Mouse (Mus musculus) liver, embryonic 13.5 days (tissue): ENCODE results near the gene Coq9. TPM values are rescaled to one million over a fixed set of nuclear protein-coding genes. Genes with fewer than 3 reads are reported as not detected.

ENCODE experiments used
- ATAC-seq: fragments of 200-750 bp; cut with Nextera tagmentation; 2 replicates; pipeline ENCODE4 v1.8.0; 2017; ENCODE audit warnings: low read depth, mild to moderate bottlenecking, moderate number of reproducible peaks, moderate library complexity
- DNase-seq: peaks from one replicate; pipeline ENCODE4 v3.0.0; 2022
- H3K27ac ChIP-seq: fragments of 300-500 bp; sonication (generic); 2 replicates; pipeline ENCODE4 v1.5.1; 2015; ENCODE audit warnings: moderate library complexity, mild to moderate bottlenecking, inconsistent platforms
- H3K27me3 ChIP-seq: fragments of 300-500 bp; sonication (generic); 2 replicates; pipeline ENCODE4 v1.6.1; 2015; ENCODE audit warnings: mild to moderate bottlenecking, inconsistent platforms
- H3K36me3 ChIP-seq: fragments of 300-500 bp; sonication (generic); 2 replicates; pipeline ENCODE4 v1.6.1; 2015; ENCODE audit warnings: mild to moderate bottlenecking, inconsistent platforms
- H3K4me1 ChIP-seq: fragments of 300-500 bp; sonication (generic); replicated peaks from 2 replicates; pipeline ENCODE4 v1.6.1; 2015; ENCODE audit warnings: inconsistent platforms
- H3K4me2 ChIP-seq: fragments of 300-500 bp; sonication (generic); 2 replicates; pipeline ENCODE4 v1.6.1; 2015; ENCODE audit warnings: inconsistent platforms, mild to moderate bottlenecking, moderate library complexity
- H3K4me3 ChIP-seq: fragments of 300-500 bp; sonication (generic); replicated peaks from 2 replicates; pipeline ENCODE4 v1.5.1; 2015; ENCODE audit warnings: mild to moderate bottlenecking, inconsistent platforms
- H3K9ac ChIP-seq: fragments of 300-500 bp; sonication (generic); 2 replicates; pipeline ENCODE4 v1.6.1; 2015; ENCODE audit warnings: mild to moderate bottlenecking, inconsistent platforms
- H3K9me3 ChIP-seq: fragments of 300-500 bp; sonication (generic); replicated peaks from 2 replicates; pipeline ENCODE4 v1.6.1; 2016; ENCODE audit warnings: inconsistent platforms
- WGBS: fragments of 180-500 bp; shearing (Covaris S2); methylation state at CpG from one replicate; pipeline ENCODE4 v1.1.7; 2015; ENCODE audit not compliant: insufficient replicate concordance; 5-methylcytosine and 5-hydroxymethylcytosine counted together
- polyA plus RNA-seq: library from polyadenylated mRNA; unstranded; fragments of >200 nt; fragmentation: Nextera tagmentation; extraction: Ambion mirVana; gene quantifications from 2 replicates; pipeline ENCODE4 v1.2.1, GENCODE M21; 2015

The Coq9 gene
- polyA plus RNA-seq, 1 experiment from 2014 or later = 51.4 TPM

- peak overlapping the region; percentile 43 for H3K27ac ChIP-seq
- H3K9ac ChIP-seq = peak overlapping the region; percentile 52
- DNase-seq (no peak), ATAC-seq (no peak)
- peak overlapping the region; percentile 42 for H3K4me3 ChIP-seq
- WGBS = 11% methylated on average over 7 of the region's 7 CpGs
- peaks cover 45% of the 10 kb centered on the region for H3K36me3 ChIP-seq
- H3K27me3 ChIP-seq = peaks cover 51% of the 10 kb centered on the region
- H3K4me2 ChIP-seq = peak overlapping the region; percentile 66
- H3K4me1 ChIP-seq = peaks cover 82% of the 10 kb centered on the region
- no peaks in the 10 kb centered on the region for H3K9me3 ChIP-seq
These were observed 33.2 kb downstream of the Coq9 start for GRCm38 (mm10) chr8:94871108-94871894.

- DNase-seq = no peak
- Histone ChIP-seq H3K9me3 (no peaks in the 10 kb centered on the region), H3K36me3 (peaks cover 37% of the 10 kb centered on the region), H3K4me3 (no peak overlapping the region), H3K4me1 (peaks cover 82% of the 10 kb centered on the region), H3K9ac (0 out of 2 replicates have a peak overlapping the region, but pooled peaks have one; percentile 6), H3K27me3 (peaks cover 51% of the 10 kb centered on the region), H3K27ac (0 out of 2 replicates have a peak overlapping the region, but pooled peaks have one; percentile 43), H3K4me2 (0 out of 2 replicates have a peak overlapping the region, but pooled peaks have one; percentile 66)
- ATAC-seq = no peak
- 63% methylated on average over 3 of the region's 3 CpGs for WGBS
These were observed 34.0 kb downstream of the Coq9 start for GRCm38 (mm10) chr8:94872156-94872555.

DNA sequence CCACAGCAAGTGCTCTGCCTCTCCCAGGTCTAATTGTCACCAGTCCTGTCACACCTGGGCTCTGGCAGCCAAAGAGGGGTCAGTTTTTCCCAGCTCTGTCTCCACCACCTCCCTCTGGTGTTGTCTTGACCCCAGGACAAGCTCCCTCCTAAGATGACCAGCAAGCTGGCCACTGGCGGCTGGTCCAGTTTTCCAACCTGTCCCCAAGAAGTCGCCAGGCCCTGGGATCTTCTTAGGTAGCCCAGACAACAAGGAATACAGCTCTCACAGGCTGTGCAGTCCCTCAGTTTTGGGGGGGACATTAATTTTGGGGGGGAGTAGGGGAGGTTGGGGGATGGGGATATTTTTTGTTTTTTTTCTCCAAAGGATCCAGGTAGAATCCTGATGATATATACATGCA lies 34.5 kb downstream of the Coq9 start:
- Histone ChIP-seq H3K9me3 (no peaks in the 10 kb centered on the region), H3K27ac (no peak overlapping the region), H3K27me3 (peaks cover 51% of the 10 kb centered on the region), H3K4me2 (0 out of 2 replicates have a peak overlapping the region, but pooled peaks have one; percentile 66), H3K36me3 (peaks cover 32% of the 10 kb centered on the region), H3K9ac (0 out of 2 replicates have a peak overlapping the region, but pooled peaks have one; percentile 6), H3K4me3 (no peak overlapping the region), H3K4me1 (peaks cover 82% of the 10 kb centered on the region)
- WGBS = 72% methylated on average over 2 of the region's 2 CpGs
- no peak for ATAC-seq
- DNase-seq = no peak

GRCm38 (mm10) chr8:94874358-94874757 lies 36.2 kb downstream of the Coq9 start:
- Histone ChIP-seq H3K9me3 (no peaks in the 10 kb centered on the region), H3K4me2 (peak overlapping the region; percentile 90), H3K27me3 (peaks cover 55% of the 10 kb centered on the region), H3K27ac (peak overlapping the region; percentile 96), H3K9ac (peak overlapping the region; percentile 94), H3K4me1 (peaks cover 77% of the 10 kb centered on the region), H3K4me3 (peak overlapping the region; percentile 85), H3K36me3 (peaks cover 16% of the 10 kb centered on the region)
- 11% methylated on average over 6 of the region's 6 CpGs for WGBS
- ATAC-seq = peak; percentile 41
- peak; percentile 71 for DNase-seq

DNA sequence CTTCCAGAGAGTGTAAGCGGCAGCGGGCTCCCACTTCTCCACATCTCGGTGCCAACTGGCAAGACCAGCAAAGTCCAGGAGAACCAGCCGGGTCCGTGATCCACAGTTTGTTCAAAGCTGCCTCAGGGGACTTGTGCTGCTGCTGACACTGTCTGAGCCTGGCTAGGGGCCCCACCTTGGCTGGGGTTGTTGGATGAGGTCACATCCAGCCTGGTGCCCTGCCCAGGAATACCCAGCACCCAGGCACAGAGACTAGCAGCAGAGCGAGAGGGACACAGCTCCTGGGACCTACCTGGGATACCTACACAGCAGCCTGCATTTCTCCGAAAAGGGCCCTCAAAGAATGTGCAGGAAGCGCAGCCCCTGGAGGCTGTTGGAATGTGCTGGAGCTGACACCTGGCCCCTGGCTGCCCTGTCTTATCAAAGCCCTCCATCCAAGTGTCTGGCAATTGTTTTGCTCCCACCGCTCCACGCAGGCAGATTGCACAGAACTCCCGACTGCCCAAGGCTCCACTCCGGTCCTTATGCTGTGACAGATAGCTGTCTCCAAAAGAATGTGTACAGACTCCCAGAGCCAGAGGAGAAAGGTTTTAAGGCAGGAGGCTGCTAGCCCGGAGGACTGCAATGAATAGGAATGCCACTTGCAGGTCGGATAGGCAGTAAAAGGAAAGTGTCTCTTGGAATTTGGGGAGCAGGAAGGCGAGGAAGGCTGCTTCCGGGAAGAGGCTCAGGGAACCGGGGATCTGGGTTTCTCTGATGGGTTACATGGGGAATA lies 37.2 kb downstream of the Coq9 start:
- Histone ChIP-seq H3K4me2 (peak overlapping the region; percentile 90), H3K9ac (peak overlapping the region; percentile 94), H3K27ac (peak overlapping the region; percentile 96), H3K9me3 (no peaks in the 10 kb centered on the region), H3K36me3 (peaks cover 8% of the 10 kb centered on the region), H3K4me1 (peaks cover 68% of the 10 kb centered on the region), H3K27me3 (peaks cover 45% of the 10 kb centered on the region), H3K4me3 (peak overlapping the region; percentile 85)
- DNase-seq = no peak
- peak; percentile 46 for ATAC-seq
- WGBS = 18% methylated on average over 17 of the region's 17 CpGs

DNA sequence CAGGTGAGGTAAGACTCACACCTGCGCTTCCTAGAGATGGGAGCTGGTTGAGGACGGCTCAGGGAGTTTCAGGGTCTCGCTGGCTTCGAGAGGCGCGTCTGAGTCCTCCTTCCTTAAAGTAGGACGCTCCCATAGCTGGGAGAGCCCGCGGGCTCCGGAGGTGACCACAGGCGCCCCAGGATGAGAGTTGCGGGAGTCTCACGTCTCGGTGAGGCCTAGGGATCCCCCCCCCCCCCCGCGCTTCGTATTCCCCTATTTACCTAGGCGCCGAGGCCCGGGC lies 37.7 kb downstream of the Coq9 start:
- Histone ChIP-seq H3K4me3 (peak overlapping the region; percentile 85), H3K4me2 (peak overlapping the region; percentile 90), H3K9me3 (no peaks in the 10 kb centered on the region), H3K9ac (peak overlapping the region; percentile 94), H3K27me3 (peaks cover 41% of the 10 kb centered on the region), H3K4me1 (peaks cover 67% of the 10 kb centered on the region), H3K27ac (peak overlapping the region; percentile 96), H3K36me3 (peaks cover 3% of the 10 kb centered on the region)
- peak; percentile 17 for ATAC-seq
- WGBS = 1% methylated on average over 13 of the region's 20 CpGs
- no peak for DNase-seq

DNA sequence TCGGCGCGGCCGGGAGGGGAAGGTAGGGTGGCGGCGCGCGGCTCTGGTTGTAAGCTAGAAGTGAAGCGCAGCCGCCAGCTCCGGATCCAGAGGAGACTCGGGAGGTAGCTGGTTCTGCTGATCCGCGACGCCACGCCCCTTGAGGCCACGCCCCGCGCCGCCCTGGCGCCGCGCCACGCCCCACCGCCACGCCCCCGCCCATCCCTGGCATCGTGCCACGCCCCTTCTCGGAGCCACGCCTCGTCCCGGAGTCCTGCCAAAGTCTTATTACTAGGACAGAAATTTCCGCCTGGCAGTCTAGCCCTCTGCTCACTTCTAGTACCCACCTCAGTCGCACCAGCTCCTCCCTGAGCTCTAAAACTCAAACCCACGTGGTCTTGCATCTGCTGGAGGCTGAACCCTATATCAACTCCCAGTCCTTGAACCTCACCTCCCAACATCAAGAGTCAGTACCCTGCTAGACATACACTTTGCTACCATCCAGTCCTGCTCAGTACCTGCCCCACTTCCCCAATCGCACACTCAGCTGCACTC lies 38.1 kb downstream of the Coq9 start, which contains the start of gene Dok4:
TSS of gene Dok4 (minus strand) at position 134 of the 534 bp plus-strand sequence.
- H3K4me3 ChIP-seq = peak within 1 kb of the TSS; percentile 85
- WGBS = under 1% methylated on average over 26 of the region's 37 CpGs
- peak within 1 kb of the TSS; percentile 90 for H3K4me2 ChIP-seq
- peaks cover 38% of the 10 kb centered on the region for H3K27me3 ChIP-seq
- peak within 1 kb of the TSS; percentile 96 for H3K27ac ChIP-seq
- peaks cover 62% of the 10 kb centered on the region for H3K4me1 ChIP-seq
- peak; percentile 84 for ATAC-seq
- no peaks in the 10 kb centered on the region for H3K9me3 ChIP-seq
- H3K36me3 ChIP-seq = no peaks in the 10 kb centered on the region; the same call in none of the 2 replicates
- DNase-seq = peak; percentile 85
- peak within 1 kb of the TSS; percentile 94 for H3K9ac ChIP-seq

DNA sequence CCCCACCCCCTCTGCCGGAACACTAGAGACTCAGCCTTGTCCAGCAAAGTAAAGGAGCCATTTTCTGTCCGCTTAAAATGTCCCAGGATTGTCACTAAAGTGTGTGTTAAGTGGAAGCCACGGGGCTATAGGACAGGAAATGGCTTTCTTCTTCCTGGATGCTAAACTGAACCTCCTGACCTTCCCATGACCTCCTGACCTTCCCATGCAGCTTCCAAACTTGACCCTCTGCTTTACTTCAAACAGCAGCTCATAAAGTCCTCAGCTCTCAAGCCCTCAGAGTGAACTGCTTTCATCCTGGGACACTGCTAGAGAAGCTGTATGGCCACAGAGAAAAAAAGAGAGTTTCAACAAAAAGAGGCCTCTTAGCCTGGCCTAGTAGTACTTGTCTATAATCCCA lies 38.7 kb downstream of the Coq9 start:
- Histone ChIP-seq H3K27me3 (peaks cover 33% of the 10 kb centered on the region), H3K27ac (peak overlapping the region; percentile 83), H3K4me3 (peak overlapping the region; percentile 85; the same call in 1 of the 2 replicates)

DNA sequence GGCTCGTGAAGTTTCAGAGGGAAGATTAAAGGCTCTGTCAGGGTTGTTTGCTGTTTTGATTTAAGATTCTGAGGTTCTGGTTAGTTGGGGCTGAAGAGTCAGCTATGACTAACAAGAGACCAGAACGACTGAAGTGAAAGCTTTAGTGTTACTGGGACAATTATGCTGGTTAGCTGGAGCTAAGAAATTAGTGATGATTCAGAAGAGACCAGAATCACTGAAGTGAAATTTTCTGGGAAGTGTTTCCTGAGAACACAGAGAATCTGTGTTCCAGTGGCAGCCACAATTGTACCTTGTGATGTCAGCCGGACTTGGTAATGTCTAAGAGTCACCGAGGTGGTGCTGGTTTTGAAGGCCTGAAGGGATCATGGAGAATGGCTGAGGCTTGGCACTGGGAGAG lies 42.6 kb downstream of the Coq9 start:
- H3K9ac ChIP-seq = no peak overlapping the region
- WGBS = 57% methylated on average over 4 of the region's 4 CpGs
- H3K36me3 ChIP-seq = no peaks in the 10 kb centered on the region
- no peaks in the 10 kb centered on the region for H3K9me3 ChIP-seq
- peaks cover 17% of the 10 kb centered on the region; the same call in 1 of the 2 replicates for H3K27me3 ChIP-seq
- no peak overlapping the region for H3K27ac ChIP-seq
- no peak overlapping the region for H3K4me3 ChIP-seq
- H3K4me1 ChIP-seq = peaks cover 22% of the 10 kb centered on the region
- no peak for ATAC-seq
- H3K4me2 ChIP-seq = no peak overlapping the region
- no peak for DNase-seq

More for the DNA sequence above, 38.7 kb downstream of the Coq9 start:
- peaks cover 56% of the 10 kb centered on the region for H3K4me1 ChIP-seq
- no peaks in the 10 kb centered on the region; the same call in 1 of the 2 replicates for H3K36me3 ChIP-seq
- H3K9me3 ChIP-seq = no peaks in the 10 kb centered on the region
- peak overlapping the region; percentile 56 for H3K9ac ChIP-seq
- ATAC-seq (no peak), DNase-seq (no peak)
- whole genome bisulfite sequencing = 39% methylated on average over 3 of the region's 3 CpGs
- peak overlapping the region; percentile 90 for H3K4me2 ChIP-seq

DNA sequence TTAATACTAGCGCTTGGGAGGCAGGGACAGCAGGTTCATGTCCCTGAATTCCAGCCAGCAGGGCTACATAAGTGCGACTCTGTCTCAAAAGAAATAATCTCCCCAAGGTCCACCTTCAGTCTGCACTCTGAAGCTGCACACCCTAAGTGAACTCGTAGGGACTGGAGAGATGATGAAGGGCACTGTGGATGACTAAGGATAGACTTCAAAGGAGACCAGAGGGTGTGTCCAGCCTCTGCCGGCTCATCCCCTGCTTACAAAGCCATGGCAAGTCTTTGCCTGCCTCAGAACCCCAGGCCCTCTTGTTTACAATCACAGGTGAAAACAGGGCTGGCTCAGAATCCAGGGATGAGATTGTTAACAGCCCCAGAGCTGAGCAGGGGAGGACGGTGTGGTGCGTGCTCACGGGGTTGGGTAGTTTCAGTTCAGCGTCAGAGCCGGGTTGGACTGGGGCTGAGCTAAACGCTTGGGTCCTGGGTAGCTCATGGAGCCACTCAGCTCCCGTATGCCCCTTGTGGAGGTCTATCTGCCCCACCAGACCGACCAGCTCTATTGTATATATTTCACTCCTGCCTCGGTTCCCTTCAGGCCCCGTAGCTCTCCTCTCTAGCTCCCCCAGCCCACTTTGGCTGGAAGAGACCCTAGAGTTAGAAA lies 50.4 kb downstream of the Coq9 start:
- H3K27ac ChIP-seq = no peak overlapping the region
- WGBS = 28% methylated on average over 14 of the region's 14 CpGs
- H3K36me3 ChIP-seq = no peaks in the 10 kb centered on the region
- H3K9ac ChIP-seq = peak overlapping the region; percentile 56
- ATAC-seq (peak; percentile 81), DNase-seq (no peak)
- peak overlapping the region; percentile 58 for H3K4me2 ChIP-seq
- peaks cover 39% of the 10 kb centered on the region for H3K27me3 ChIP-seq
- peak overlapping the region; percentile 36 for H3K4me3 ChIP-seq
- H3K9me3 ChIP-seq = no peaks in the 10 kb centered on the region
- peaks cover 35% of the 10 kb centered on the region for H3K4me1 ChIP-seq
